Mouse (Mus musculus): Measurements from ENCODE around the gene Agr2. TPM values are rescaled to one million over a fixed set of nuclear protein-coding genes. Genes with fewer than 3 reads are reported as not detected.

The Agr2 gene
- polyA plus RNA-seq, 1 experiment: not detected

DNA sequence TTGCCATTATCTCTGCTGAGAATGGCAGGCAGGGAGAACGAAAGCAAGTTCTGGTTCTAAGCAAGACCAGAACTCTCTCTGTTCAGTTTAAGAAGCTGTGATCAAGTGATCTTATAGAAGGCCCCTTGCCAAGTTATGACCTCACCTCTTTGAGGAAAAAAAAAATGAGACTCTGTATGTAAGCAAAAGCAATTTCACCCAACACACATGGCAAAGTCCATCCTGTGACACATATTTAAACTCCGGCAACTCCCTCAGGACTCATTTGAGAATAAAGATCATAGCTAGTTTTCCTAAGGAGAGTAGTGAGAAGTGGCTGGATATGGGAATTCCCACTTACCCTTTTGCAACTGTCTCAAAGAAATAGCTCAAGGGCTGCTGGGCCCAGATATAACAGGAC is 14.9 kb downstream of the Agr2 start:
- no peak overlapping the region for H3K4me3 ChIP-seq (ENCODE audit: insufficient read depth, low read depth, low read length)
- no peak overlapping the region for H3K27ac ChIP-seq (replicated peaks; ENCODE audit: low read depth, low read length)
- peaks cover 3% of the 10 kb centered on the region; the same call in 1 of the 2 replicates for H3K4me1 ChIP-seq (ENCODE audit: control insufficient read depth, insufficient read depth, insufficient read length, low read length)

DNA sequence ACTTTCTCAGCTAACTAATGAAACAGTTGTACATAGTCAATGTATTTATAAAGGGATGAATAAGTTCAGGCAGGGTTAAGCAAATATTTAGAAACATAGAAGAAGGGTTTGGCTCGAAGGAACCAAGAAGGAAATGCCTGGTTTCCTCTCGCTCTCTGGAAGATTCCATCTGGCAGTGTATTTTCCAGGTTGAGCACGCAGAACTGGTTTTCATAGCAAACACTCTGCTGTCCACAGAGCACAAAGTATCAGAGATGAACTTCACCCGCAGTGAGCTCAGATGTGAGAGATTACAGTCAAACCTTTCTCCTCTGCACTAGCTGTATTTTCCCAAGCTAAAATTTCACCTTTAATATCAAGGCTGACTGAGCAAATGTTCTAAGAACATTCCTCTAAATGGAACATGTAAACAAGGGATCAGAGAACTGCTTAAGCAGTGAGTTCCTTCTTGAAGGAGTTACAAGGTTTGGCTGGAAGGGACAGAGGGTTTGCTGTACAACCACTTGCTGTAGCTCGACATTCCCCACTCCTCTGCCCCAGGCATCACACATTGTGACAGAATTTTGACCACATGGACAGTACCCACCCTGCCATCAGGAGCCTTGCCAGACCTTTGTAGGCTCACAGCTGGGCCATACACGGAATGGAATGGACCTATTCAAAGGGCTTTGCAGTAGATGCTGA is 15.8 kb downstream of the Agr2 start:
- peaks cover 3% of the 10 kb centered on the region; the same call in 1 of the 2 replicates for H3K4me1 ChIP-seq (ENCODE audit: control insufficient read depth, insufficient read depth, insufficient read length, low read length)
- H3K27ac ChIP-seq (replicated peaks; ENCODE audit: low read depth, low read length): no peak overlapping the region; the same call in 1 of the 2 replicates
- no peak overlapping the region for H3K4me3 ChIP-seq (ENCODE audit: insufficient read depth, low read depth, low read length)

DNA sequence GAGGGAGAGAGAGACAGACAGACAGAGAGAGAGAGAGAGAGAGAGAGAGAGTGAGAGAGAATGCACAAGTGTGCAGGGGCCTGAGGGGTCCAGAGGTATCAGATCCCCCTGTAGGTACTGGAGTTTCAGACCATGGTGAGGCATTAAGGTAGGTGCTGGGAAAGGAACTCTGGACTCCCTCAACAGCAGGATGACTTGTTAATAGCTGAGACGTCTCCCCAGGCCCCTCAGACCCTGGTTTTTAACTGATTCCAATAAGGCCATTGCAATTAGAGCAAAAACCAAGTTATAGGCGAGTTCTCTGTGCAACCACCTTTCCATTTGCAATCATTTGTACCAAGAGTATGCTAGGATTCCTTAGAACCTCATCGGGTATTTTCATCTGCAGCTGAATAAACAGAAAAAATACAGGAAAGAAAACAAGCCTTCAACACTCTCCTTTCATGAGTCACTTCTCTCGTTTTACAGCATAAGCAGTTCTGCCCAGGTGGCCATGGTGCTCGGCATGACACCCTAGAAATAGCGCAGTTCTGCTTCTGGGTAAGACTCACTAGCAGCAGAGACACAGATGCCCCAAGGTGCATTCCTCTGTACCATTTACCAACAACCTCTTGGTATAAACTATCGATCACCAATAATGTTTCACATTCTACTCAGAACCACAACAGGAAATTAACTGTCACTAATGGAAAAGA is 20.7 kb downstream of the Agr2 start:
- no peak overlapping the region for H3K4me3 ChIP-seq (ENCODE audit: insufficient read depth, low read depth, low read length)
- no peak overlapping the region for H3K27ac ChIP-seq (replicated peaks; ENCODE audit: low read depth, low read length)
- H3K4me1 ChIP-seq (ENCODE audit: control insufficient read depth, insufficient read depth, insufficient read length, low read length): peaks cover 3% of the 10 kb centered on the region; the same call in 1 of the 2 replicates

DNA sequence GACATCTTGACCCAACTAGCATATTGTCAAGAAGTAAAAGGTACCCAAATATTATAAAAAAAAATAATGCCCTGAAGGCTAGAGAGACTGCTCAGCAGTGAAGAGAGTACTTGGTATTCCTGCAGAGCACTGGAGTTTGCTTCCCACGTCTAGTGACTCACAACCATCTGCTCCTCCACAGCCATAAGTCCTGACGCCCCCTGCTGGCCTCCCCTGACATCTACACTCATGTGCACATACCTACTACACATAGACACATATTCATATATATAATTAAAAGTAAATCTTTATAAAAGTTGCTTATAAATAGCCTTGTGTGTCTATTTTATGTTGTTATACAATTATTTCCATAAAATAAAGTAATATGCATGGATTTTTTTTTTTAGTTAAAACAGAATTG is 25.1 kb downstream of the Agr2 start:
- no peak overlapping the region for H3K4me3 ChIP-seq (ENCODE audit: insufficient read depth, low read depth, low read length)
- H3K27ac ChIP-seq (replicated peaks; ENCODE audit: low read depth, low read length): no peak overlapping the region
- no peaks in the 10 kb centered on the region for H3K4me1 ChIP-seq (ENCODE audit: control insufficient read depth, insufficient read depth, insufficient read length, low read length)

DNA sequence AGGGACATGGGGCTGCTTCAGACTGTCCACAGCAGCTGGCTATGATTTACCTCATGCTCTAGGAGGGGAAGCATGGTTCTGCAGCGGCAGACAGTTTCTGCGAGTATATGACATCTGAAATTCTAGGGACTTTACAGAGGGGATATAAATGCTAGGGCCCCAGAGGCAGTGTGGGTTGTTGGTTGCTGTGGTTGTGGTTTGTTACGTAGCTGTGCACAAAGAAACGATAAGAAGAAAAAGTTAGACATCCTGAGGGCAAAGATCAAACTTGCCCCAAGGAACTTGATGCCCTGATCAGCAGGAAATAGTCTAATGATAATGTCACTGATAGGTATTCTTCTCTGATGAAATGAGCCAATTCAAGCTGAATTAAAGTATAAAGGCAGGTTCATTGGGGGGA is 26.9 kb downstream of the Agr2 start:
- peaks cover 4% of the 10 kb centered on the region for H3K4me1 ChIP-seq (ENCODE audit: control insufficient read depth, insufficient read depth, insufficient read length, low read length)
- H3K4me3 ChIP-seq (ENCODE audit: insufficient read depth, low read depth, low read length): no peak overlapping the region
- H3K27ac ChIP-seq (replicated peaks; ENCODE audit: low read depth, low read length): no peak overlapping the region

DNA sequence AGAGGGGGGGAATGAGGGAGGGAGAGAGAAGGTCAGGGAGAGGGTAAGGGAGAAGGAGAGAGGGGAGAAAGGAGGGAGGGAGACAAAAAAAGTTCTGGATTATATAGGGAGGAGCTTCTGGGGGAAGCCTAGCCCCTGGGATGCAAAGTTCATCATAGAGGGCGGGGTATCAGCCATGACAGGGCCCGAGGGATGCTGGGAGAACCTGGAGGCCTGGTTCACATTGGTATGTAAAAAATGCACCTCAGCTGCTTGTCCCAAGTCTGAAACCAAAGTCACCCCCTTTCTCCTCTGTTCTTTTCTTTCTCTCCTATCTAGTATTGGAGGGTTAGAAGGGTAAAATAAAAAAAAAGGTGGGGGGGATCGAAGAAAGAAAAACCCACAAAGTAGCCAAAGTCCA is 27.4 kb downstream of the Agr2 start:
- H3K4me1 ChIP-seq (ENCODE audit: control insufficient read depth, insufficient read depth, insufficient read length, low read length): peaks cover 6% of the 10 kb centered on the region

DNA sequence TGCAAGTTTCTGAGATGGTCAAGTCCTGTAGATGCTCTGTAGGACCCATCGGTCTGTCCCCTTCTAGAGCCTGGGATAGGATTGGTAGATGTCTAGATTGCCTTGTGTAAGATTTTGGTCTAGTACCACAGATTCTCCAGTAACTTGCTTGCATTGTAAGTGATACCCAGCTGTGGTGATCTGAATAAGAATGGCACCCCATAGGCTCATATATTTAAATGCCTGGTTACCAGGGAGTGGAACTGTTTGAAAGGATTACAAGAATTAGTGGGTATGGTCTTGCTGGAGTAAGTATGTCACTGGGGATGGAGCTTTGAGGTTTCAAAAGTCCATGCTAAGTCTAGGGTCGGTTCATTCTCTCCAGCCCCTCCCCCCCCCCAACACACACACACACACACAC is 28.0 kb downstream of the Agr2 start:
- H3K4me3 ChIP-seq (ENCODE audit: insufficient read depth, low read depth, low read length): no peak overlapping the region
- no peak overlapping the region for H3K27ac ChIP-seq (replicated peaks; ENCODE audit: low read depth, low read length)
- H3K4me1 ChIP-seq (ENCODE audit: control insufficient read depth, insufficient read depth, insufficient read length, low read length): peaks cover 8% of the 10 kb centered on the region

More for the DNA sequence above, 27.4 kb downstream of the Agr2 start:
- no peak overlapping the region for H3K4me3 ChIP-seq (ENCODE audit: insufficient read depth, low read depth, low read length)
- no peak overlapping the region for H3K27ac ChIP-seq (replicated peaks; ENCODE audit: low read depth, low read length)

DNA sequence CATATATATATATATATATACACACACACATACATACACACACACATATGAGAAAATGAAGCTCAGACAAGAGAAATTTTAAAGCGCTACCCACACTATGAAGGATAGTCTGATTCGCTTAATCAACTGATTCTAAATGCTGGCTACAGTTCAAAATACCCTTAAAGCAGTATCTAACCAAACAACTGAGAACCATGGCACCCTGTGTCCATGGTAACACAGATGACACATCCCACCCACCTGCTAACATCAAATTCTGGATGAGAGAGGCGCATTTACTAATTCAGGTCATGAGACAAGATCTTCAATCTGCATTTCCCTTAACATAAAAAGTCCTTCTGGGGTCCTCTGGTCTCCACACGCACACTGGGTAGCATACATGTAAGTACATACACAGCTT is 33.4 kb downstream of the Agr2 start:
- Histone ChIP-seq H3K27ac (replicated peaks; ENCODE audit: low read depth, low read length) (no peak overlapping the region), H3K4me1 (ENCODE audit: control insufficient read depth, insufficient read depth, insufficient read length, low read length) (peaks cover 20% of the 10 kb centered on the region), H3K4me3 (ENCODE audit: insufficient read depth, low read depth, low read length) (no peak overlapping the region)

DNA sequence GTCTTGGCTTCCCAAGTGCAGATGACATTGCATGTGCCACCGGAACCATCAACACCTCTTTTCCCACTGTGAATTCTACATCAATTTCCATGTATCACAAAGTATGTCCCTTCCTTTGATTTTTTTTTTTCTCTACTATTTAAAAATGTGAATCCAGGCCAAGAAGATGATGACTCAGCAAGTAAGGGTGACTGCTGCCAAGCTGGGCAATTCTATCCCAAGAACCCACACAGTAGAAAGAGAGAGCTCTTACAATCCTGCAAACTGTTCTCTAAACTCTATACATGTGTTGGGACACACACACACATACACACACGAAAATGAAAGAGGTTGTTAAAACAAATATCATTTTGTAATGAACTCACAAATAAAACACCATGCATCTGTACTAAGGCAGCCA is 34.5 kb downstream of the Agr2 start:
- no peak overlapping the region for H3K4me3 ChIP-seq (ENCODE audit: insufficient read depth, low read depth, low read length)
- H3K27ac ChIP-seq (replicated peaks; ENCODE audit: low read depth, low read length): no peak overlapping the region
- H3K4me1 ChIP-seq (ENCODE audit: control insufficient read depth, insufficient read depth, insufficient read length, low read length): peaks cover 20% of the 10 kb centered on the region

DNA sequence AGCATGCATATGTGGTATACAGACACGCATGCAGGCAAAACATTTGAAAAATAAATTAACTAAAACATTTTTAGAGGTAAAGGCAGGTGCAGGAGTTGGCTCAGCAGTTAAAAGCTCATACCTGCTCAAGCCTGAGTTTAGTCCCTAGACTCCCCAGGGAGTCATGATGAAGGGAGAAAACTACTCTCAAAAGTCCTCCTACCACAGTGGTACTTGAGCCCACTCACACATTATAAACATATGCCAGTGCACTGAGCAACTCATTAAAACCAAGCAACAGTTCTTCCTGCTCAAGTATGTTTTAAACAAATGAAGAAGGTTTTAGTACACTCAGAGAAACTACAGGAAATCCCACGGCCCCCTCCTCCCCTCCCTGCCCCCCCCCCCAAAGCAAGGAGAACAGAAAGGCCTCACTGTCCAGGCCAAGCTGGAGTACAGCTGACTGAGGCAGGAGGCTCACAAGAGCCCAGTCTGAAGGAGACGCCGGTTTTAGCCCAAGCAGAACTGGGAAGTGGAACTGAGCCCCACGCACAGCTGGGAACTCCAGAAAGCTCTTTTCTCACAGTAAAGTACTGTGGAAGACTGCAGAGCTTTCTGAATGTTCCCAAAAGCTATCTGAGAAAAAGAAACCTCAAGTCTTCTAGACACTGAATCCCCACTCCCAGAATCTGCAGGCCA is 36.4 kb downstream of the Agr2 start:
- Histone ChIP-seq H3K27ac (replicated peaks; ENCODE audit: low read depth, low read length) (peak overlapping the region; percentile 72), H3K4me3 (ENCODE audit: insufficient read depth, low read depth, low read length) (peak overlapping the region; percentile 13; the same call in 1 of the 2 replicates), H3K4me1 (ENCODE audit: control insufficient read depth, insufficient read depth, insufficient read length, low read length) (peaks cover 17% of the 10 kb centered on the region)

DNA sequence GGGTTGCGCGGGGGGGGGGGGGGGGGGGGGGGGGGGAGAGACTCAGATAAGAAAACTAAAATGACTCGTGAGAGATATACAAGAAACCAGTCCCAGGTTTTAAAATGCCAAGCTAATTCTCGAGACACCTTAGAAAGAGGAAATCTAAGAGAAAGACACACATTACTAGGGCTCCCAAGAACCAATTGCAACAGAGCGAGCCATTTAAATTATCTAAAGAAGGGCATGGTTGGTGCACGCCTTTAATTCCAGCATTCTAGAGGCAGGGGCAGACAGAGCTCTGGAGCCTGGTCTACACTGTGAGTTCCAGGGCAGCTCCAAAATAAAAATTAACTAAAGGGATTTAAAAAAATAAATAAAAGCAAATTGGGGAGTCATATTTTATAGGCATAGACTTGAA is 37.0 kb downstream of the Agr2 start:
- Histone ChIP-seq H3K4me3 (ENCODE audit: insufficient read depth, low read depth, low read length) (no peak overlapping the region), H3K4me1 (ENCODE audit: control insufficient read depth, insufficient read depth, insufficient read length, low read length) (peaks cover 16% of the 10 kb centered on the region), H3K27ac (replicated peaks; ENCODE audit: low read depth, low read length) (peak overlapping the region; percentile 72; the same call in 1 of the 2 replicates)

DNA sequence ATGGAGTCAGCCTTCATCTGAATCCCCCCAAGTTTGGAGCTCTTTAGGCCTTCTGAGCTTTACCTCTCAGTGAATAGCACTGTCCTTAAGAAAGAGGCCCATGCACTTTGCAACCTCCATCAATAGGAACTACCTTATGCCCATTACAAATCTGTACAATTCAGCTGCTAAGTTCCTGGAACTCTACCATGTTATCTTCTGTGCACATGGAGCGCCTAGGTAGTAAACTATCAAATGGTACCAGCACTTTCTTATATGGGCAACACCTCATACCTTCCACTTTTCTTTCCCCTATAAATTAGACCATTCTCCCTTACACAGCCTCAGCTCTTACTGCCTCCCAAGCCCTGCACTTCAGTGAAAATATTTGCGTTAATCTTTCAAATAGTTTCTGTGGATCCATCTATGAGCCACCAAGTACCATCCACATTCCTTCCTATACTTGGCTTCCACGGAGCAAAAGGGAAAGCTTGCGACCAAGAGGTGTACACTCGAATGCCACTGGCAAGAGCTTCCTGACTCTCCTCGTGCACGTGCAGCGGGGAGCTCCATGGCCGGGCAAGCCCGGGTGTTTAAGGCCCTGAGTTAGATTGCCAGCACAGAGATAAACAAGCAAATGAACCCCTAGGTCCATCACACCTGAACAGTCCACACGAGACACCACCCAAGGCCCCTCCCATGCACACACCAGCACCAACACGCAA is 38.1 kb downstream of the Agr2 start:
- Histone ChIP-seq H3K4me3 (ENCODE audit: insufficient read depth, low read depth, low read length) (peak overlapping the region; percentile 35; the same call in 1 of the 2 replicates), H3K4me1 (ENCODE audit: control insufficient read depth, insufficient read depth, insufficient read length, low read length) (peaks cover 15% of the 10 kb centered on the region), H3K27ac (replicated peaks; ENCODE audit: low read depth, low read length) (peak overlapping the region; percentile 66)

DNA sequence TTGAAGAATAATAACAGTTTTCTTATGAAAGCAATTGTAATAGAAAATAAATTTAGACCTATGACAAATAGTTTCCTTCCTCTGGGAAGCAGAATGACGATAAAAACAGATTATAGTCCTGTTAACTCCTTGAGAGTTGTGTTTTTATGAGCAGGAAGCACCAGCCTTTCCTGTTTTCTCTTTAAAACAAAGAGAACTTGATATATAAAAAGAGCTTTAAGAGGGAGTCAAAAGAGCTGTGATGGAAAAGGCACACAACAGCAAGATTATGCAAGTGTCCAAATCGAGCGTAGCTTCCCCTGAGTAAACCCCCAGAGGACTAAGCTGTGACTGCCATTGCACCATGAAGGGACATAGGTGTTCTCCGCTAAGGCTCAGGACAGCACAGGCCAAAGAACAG is 39.7 kb downstream of the Agr2 start:
- Histone ChIP-seq H3K4me3 (ENCODE audit: insufficient read depth, low read depth, low read length) (peak overlapping the region; percentile 52), H3K4me1 (ENCODE audit: control insufficient read depth, insufficient read depth, insufficient read length, low read length) (peaks cover 16% of the 10 kb centered on the region), H3K27ac (replicated peaks; ENCODE audit: low read depth, low read length) (peak overlapping the region; percentile 99)

DNA sequence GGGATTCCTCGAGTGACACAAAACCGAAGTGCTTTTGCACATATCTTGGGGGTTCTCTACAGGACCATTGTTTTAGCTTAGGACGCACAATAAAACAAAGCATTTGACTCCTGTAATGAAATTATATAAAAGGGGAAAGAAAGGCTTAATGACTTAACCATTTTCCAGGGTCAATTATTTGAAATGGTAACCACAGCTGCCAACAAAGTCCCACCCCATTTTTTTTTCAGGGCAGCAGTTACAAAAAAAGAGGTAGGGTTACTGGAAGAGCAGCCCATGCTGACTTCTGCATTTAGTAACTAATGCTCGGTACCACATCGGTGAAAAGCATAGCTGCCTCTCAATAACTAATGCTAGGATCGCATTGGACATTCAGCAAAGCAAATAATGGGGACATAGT is 42.8 kb downstream of the Agr2 start:
- H3K4me3 ChIP-seq (ENCODE audit: insufficient read depth, low read depth, low read length): peak overlapping the region; percentile 50
- peaks cover 9% of the 10 kb centered on the region; the same call in 1 of the 2 replicates for H3K4me1 ChIP-seq (ENCODE audit: control insufficient read depth, insufficient read depth, insufficient read length, low read length)
- peak overlapping the region; percentile 74 for H3K27ac ChIP-seq (replicated peaks; ENCODE audit: low read depth, low read length)

DNA sequence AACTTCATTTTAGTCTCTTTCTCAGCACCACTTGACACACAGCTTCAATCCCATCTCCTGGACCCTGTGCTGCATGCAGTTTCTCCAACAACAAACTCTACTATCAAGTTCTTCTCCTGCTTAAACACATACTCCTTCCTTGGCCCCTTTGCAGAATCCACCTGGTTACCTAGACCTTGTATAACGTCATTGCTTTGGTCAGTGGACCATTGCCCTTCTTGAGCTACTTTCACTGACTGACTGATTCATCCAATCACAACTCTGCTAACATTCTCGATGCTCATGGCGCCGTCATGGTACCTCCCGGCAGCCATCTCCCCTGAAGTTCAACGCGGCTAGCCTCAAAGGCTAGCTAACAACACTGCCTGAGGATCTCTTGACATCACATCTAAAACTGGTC is 43.4 kb downstream of the Agr2 start:
- H3K4me3 ChIP-seq (ENCODE audit: insufficient read depth, low read depth, low read length): peak overlapping the region; percentile 50
- peaks cover 9% of the 10 kb centered on the region; the same call in 1 of the 2 replicates for H3K4me1 ChIP-seq (ENCODE audit: control insufficient read depth, insufficient read depth, insufficient read length, low read length)
- H3K27ac ChIP-seq (replicated peaks; ENCODE audit: low read depth, low read length): peak overlapping the region; percentile 74

All from brown adipose tissue, adult 24 weeks (tissue).